Mouse (Mus musculus) liver, embryonic 16.5 days (tissue): Measurements from ENCODE around the gene Gm45716. TPM values are rescaled to one million over a fixed set of nuclear protein-coding genes. Genes with fewer than 3 reads are reported as not detected.
A peak's percentile ranks its signal among the peaks of the same experiment; 100 is the strongest.

Experiments used
- ATAC-seq: fragments of 200-750 bp; cut with Nextera tagmentation; 2 replicates; pipeline ENCODE4 v1.8.0; 2017; ENCODE audit warnings: low read depth, mild to moderate bottlenecking, moderate number of reproducible peaks, moderate library complexity
- H3K27ac ChIP-seq: fragments of 300-500 bp; sonication (generic); 2 replicates; pipeline ENCODE4 v1.5.1; 2014; ENCODE audit warnings: mild to moderate bottlenecking, low read length
- H3K27me3 ChIP-seq: fragments of 300-500 bp; sonication (generic); 2 replicates; pipeline ENCODE4 v1.6.1; 2014; ENCODE audit warnings: low read depth, low read length, mixed read lengths; ENCODE audit not compliant: control insufficient read depth, insufficient read depth
- H3K36me3 ChIP-seq: fragments of 300-500 bp; sonication (generic); 2 replicates; pipeline ENCODE4 v1.6.1; 2014; ENCODE audit warnings: mild to moderate bottlenecking; ENCODE audit not compliant: control insufficient read depth, insufficient read depth
- H3K4me1 ChIP-seq: fragments of 300-500 bp; sonication (generic); 2 replicates; pipeline ENCODE4 v1.6.1; 2014; ENCODE audit warnings: low read depth, low read length, mixed read lengths; ENCODE audit not compliant: control insufficient read depth
- H3K4me2 ChIP-seq: fragments of 300-500 bp; sonication (generic); 2 replicates; pipeline ENCODE4 v1.6.1; 2014; ENCODE audit warnings: low read depth, low read length, mixed read lengths
- H3K4me3 ChIP-seq: fragments of 300-500 bp; sonication (generic); 2 replicates; pipeline ENCODE4 v1.5.1; 2014; ENCODE audit warnings: low read depth, mild to moderate bottlenecking, low read length
- H3K9ac ChIP-seq: fragments of 300-500 bp; sonication (generic); 2 replicates; pipeline ENCODE4 v1.6.1; 2014; ENCODE audit warnings: low read depth, low read length
- H3K9me3 ChIP-seq: fragments of 300-500 bp; sonication (generic); replicated peaks from 2 replicates; pipeline ENCODE4 v1.6.1; 2016; ENCODE audit warnings: low read length; ENCODE audit not compliant: control insufficient read depth
- WGBS: fragments of 180-500 bp; shearing (Covaris S2); extraction: QIAGEN DNeasy Blood & Tissue Kit; methylation state at CpG from one replicate; pipeline ENCODE4 v1.1.7; 2014; ENCODE audit not compliant: insufficient replicate concordance; 5-methylcytosine and 5-hydroxymethylcytosine counted together
- polyA plus RNA-seq: library from polyadenylated mRNA; unstranded; fragments of >200 nt; fragmentation: Nextera tagmentation; extraction: Ambion mirVana; gene quantifications from 2 replicates; pipeline ENCODE4 v1.2.1, GENCODE M21; 2015

Gene Gm45716
- polyA plus RNA-seq, 1 experiment from 2014 or later = 3.8 TPM

- H3K27ac ChIP-seq = no peak overlapping the region
- H3K9me3 ChIP-seq = no peaks in the 10 kb centered on the region
- H3K9ac ChIP-seq = no peak overlapping the region
- no peaks in the 10 kb centered on the region for H3K36me3 ChIP-seq
- peak overlapping the region; percentile 83 for H3K4me2 ChIP-seq
- no peaks in the 10 kb centered on the region for H3K27me3 ChIP-seq
- no peak for ATAC-seq
- H3K4me1 ChIP-seq = peaks cover 29% of the 10 kb centered on the region
- WGBS = 17% methylated on average over 7 of the region's 7 CpGs
- H3K4me3 ChIP-seq = peak overlapping the region; percentile 79
Observed at GRCm38 (mm10) chr11:90250730-90251129, 63.2 kb downstream of the Gm45716 start.

GRCm38 (mm10) chr11:90251923-90252322 lies 64.4 kb downstream of the Gm45716 start:
- Histone ChIP-seq H3K9me3 (no peaks in the 10 kb centered on the region), H3K36me3 (no peaks in the 10 kb centered on the region), H3K27me3 (no peaks in the 10 kb centered on the region), H3K4me3 (no peak overlapping the region), H3K4me2 (no peak overlapping the region), H3K4me1 (peaks cover 29% of the 10 kb centered on the region), H3K27ac (no peak overlapping the region), H3K9ac (no peak overlapping the region)
- 21% methylated on average over 2 of the region's 2 CpGs for WGBS
- ATAC-seq = no peak

- Histone ChIP-seq H3K27ac (no peak overlapping the region), H3K9me3 (no peaks in the 10 kb centered on the region), H3K36me3 (no peaks in the 10 kb centered on the region), H3K4me1 (peaks cover 29% of the 10 kb centered on the region), H3K4me2 (no peak overlapping the region), H3K4me3 (no peak overlapping the region), H3K9ac (no peak overlapping the region), H3K27me3 (no peaks in the 10 kb centered on the region)
- 61% methylated on average over 8 of the region's 8 CpGs for WGBS
- no peak for ATAC-seq
Observed at GRCm38 (mm10) chr11:90252366-90252765, 64.9 kb downstream of the Gm45716 start.

- H3K4me1 ChIP-seq = peaks cover 24% of the 10 kb centered on the region
- no peaks in the 10 kb centered on the region for H3K9me3 ChIP-seq
- no peaks in the 10 kb centered on the region for H3K36me3 ChIP-seq
Observed at GRCm38 (mm10) chr11:90254536-90254935, 67.1 kb downstream of the Gm45716 start.

DNA sequence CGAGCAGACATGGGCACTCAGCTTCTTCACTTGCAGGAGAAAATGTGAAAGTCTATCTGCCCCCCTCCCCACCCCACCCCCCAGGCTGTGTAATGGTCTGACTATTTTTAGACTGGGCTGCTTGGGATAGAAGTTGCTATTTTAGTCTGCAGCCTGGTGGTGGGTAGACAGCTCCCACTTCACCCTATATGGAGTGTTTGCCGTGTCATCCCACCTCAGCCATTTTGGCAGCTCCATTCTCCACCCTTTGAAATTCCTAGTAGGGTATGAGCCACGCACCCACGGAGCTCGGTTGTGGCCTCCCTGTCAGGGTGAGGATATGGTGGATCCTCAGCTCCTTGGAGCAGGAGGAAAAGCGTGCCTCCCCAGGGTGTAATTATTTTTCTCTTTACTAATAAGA lies 68.2 kb downstream of the Gm45716 start:
- Histone ChIP-seq H3K36me3 (no peaks in the 10 kb centered on the region; the same call in 1 of the 2 replicates), H3K27ac (no peak overlapping the region), H3K27me3 (no peaks in the 10 kb centered on the region), H3K4me1 (peaks cover 13% of the 10 kb centered on the region), H3K4me3 (no peak overlapping the region), H3K9ac (no peak overlapping the region), H3K4me2 (no peak overlapping the region), H3K9me3 (no peaks in the 10 kb centered on the region)
- ATAC-seq = no peak
- WGBS = 60% methylated on average over 6 of the region's 6 CpGs

More at GRCm38 (mm10) chr11:90254536-90254935, 67.1 kb downstream of the Gm45716 start:
- 64% methylated on average over 3 of the region's 3 CpGs for WGBS
- H3K27me3 ChIP-seq = no peaks in the 10 kb centered on the region
- no peak overlapping the region for H3K27ac ChIP-seq
- H3K9ac ChIP-seq = no peak overlapping the region
- no peak overlapping the region for H3K4me3 ChIP-seq
- H3K4me2 ChIP-seq = no peak overlapping the region
- ATAC-seq = no peak

- H3K36me3 ChIP-seq = peaks cover 8% of the 10 kb centered on the region
- H3K9me3 ChIP-seq = no peaks in the 10 kb centered on the region
- H3K27ac ChIP-seq = no peak overlapping the region
- no peak overlapping the region for H3K4me3 ChIP-seq
- peaks cover 6% of the 10 kb centered on the region; the same call in 1 of the 2 replicates for H3K4me1 ChIP-seq
- H3K4me2 ChIP-seq = no peak overlapping the region
- no peaks in the 10 kb centered on the region for H3K27me3 ChIP-seq
- 49% methylated on average over 16 of the region's 16 CpGs for WGBS
- H3K9ac ChIP-seq = no peak overlapping the region
- ATAC-seq = no peak
Observed at GRCm38 (mm10) chr11:90256833-90257525, 69.5 kb downstream of the Gm45716 start.

DNA sequence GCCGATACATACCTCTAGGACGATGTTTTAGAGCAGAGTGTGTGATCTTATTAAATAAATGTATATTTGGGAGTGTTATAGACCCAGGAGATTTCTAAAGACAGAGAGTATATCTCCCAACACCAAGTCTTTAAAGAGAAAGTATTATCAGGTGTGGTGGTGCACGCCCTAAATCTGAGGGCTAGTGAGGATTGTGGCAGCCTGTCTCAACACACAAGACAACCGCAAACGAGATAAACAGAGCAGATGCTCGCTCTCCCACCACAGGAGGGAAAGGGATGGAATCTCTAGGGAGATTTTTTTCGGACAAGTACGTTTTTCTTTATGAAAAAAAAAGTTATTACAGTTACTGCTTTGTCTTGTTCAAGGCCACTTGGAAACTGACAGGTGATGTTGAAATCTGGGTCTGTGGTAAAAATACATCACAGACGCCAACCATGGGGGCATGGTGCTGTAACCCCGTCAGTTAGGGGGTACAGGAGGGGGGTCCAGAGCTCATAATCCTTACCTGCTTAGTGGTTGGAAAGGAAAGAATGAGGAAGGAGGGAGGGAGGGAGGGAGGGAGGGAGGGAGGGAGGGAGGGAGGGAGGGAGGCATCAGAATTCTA lies 70.9 kb downstream of the Gm45716 start:
- Histone ChIP-seq H3K9ac (no peak overlapping the region), H3K4me1 (no peaks in the 10 kb centered on the region), H3K9me3 (no peaks in the 10 kb centered on the region), H3K4me3 (no peak overlapping the region), H3K27me3 (no peaks in the 10 kb centered on the region), H3K27ac (no peak overlapping the region), H3K4me2 (no peak overlapping the region), H3K36me3 (peaks cover 18% of the 10 kb centered on the region)
- no peak for ATAC-seq
- WGBS = 46% methylated on average over 10 of the region's 10 CpGs

DNA sequence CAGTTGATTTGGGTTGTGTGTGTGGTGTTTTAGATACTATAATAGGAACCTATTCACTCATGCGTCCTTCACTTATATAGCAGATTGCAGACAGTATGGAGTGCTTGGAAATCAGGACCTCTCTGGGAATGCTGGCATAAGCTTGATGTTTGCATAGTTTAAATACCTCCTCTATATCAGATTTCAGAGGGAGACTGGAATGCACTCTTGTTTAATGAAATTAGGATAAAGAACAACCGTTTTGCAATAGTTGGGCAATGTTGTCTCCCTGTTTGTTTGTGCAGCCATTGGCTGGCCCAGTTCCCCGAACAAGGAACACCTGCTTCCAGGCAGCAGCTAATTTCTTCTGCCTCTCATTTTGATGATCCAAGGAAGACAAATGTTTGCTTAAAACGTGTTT lies 71.6 kb downstream of the Gm45716 start:
- Histone ChIP-seq H3K4me2 (no peak overlapping the region), H3K36me3 (peaks cover 18% of the 10 kb centered on the region), H3K4me3 (no peak overlapping the region), H3K4me1 (no peaks in the 10 kb centered on the region), H3K27me3 (no peaks in the 10 kb centered on the region), H3K9me3 (no peaks in the 10 kb centered on the region), H3K9ac (no peak overlapping the region), H3K27ac (0 out of 2 replicates have a peak overlapping the region, but pooled peaks have one; percentile 19)
- 46% methylated on average over 4 of the region's 4 CpGs for WGBS
- ATAC-seq = peak; percentile 69

- 0 out of 2 replicates have a peak overlapping the region, but pooled peaks have one; percentile 4 for H3K27ac ChIP-seq
- no peak overlapping the region for H3K9ac ChIP-seq
- no peaks in the 10 kb centered on the region for H3K27me3 ChIP-seq
- H3K4me3 ChIP-seq = no peak overlapping the region
- H3K4me1 ChIP-seq = no peaks in the 10 kb centered on the region
- no peaks in the 10 kb centered on the region for H3K9me3 ChIP-seq
- peaks cover 18% of the 10 kb centered on the region for H3K36me3 ChIP-seq
- 42% methylated on average over 9 of the region's 9 CpGs for WGBS
- H3K4me2 ChIP-seq = no peak overlapping the region
- 0 out of 2 replicates have a peak, but pooled peaks have one; percentile 34 for ATAC-seq
Observed at GRCm38 (mm10) chr11:90259826-90260225, 72.3 kb downstream of the Gm45716 start.
